Mouse (Mus musculus) left cerebral cortex, adult 8-10 months (tissue): Measurements from ENCODE around the gene Cdhr2. TPM values are rescaled to one million over a fixed set of nuclear protein-coding genes. Genes with fewer than 3 reads are reported as not detected.
A peak's percentile ranks its signal among the peaks of the same experiment; 100 is the strongest.

Source experiments
- DNase-seq, 2 experiments: peaks; one replicate each; pipeline ENCODE4 v3.0.0; 2022; ENCODE audit warnings: low spot score in 2 of 2
- total RNA-seq, 4 experiments: library from RNA; stranded (reverse); gene quantifications; 2 replicates each; pipeline ENCODE4 v1.2.4; 2022

Cdhr2 gene
- total RNA-seq, 4 experiments from 2014 or later = 0.13 to 0.35 (median 0.25) TPM

DNA sequence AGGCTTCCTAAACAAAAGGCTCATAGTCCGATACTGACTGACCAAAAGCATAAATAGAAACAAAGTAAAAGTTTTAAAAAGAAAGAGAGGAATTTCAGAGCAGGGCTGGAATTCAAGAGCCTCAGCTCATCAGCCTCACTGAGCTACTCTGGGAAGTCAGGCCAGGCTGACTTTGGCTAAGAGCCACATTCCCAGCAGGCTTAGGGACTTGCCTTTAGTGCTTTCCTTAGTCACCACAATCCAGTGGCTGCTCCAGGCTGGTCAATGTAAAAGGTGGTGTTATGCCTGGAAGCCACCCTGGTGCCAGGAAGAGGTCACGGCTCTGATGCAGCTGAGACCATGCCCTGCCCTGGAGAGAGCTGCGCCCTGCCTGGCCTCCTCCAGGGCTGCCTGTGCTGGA is 79.3 kb downstream of the Cdhr2 start:
- peak in 1 of 2 experiments; percentile 9 for DNase-seq

- DNase-seq = peak in 1 of 2 experiments; percentile 70
Measured at GRCm38 (mm10) chr13:54781086-54781485, 79.8 kb downstream of the Cdhr2 start.

- DNase-seq = no peak
Measured at GRCm38 (mm10) chr13:54783235-54783634, 82.0 kb downstream of the Cdhr2 start.

DNA sequence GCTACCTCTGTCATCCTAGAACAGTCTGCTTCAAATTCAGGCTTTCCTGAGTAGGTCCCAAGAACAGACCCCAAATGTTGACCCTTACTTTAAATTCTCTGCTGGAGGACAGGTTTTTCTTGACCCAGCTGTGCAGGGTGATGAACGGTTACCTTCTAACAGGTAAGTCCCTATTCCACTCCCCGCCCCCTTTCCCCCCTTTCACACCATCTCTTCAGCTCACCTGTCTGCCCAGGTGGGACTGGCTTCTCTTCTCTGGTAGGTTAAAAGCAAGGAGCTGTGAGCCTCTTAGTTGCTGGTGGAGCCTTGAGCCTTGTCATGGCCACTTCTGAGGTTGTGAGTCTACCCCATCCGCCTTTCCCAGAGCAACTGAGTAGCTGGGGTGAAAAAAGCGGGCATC is 82.4 kb downstream of the Cdhr2 start, which contains the start of gene Eif4e1b:
Eif4e1b (plus strand) TSS at position 301 of the 400 bp plus-strand sequence.
- no peak for DNase-seq

Other genes with a start within 250 kb of the Cdhr2 start
- 10 to 100 TPM; 31.2 to 37.2 (median 35.5) TPM for gene Thoc3, start 232.6 kb upstream of the Cdhr2 start, total RNA-seq
- 10 to 100 TPM; 15.2 to 17.8 (median 17.1) TPM for gene Simc1, start 197.7 kb upstream of the Cdhr2 start, total RNA-seq
- gene 4833439L19Rik, start 136.0 kb upstream of the Cdhr2 start, total RNA-seq = 100 to 1,000 TPM; 122 to 141 (median 126) TPM
- 10 to 100 TPM; 21.7 to 37.2 (median 27.8) TPM for gene Arl10, start 126.4 kb upstream of the Cdhr2 start, total RNA-seq
- gene Nop16, start 111.4 kb upstream of the Cdhr2 start, total RNA-seq = 10 to 100 TPM; 17.2 to 23.0 (median 20.3) TPM
- gene Higd2a, start 111.3 kb upstream of the Cdhr2 start, total RNA-seq = 100 to 1,000 TPM; 134 to 142 (median 140) TPM
- gene Cltb, start 90.1 kb upstream of the Cdhr2 start, total RNA-seq = 100 to 1,000 TPM; 271 to 315 (median 292) TPM
- 10 to 100 TPM; 47.2 to 60.3 (median 55.7) TPM for gene Faf2, start 79.7 kb upstream of the Cdhr2 start, total RNA-seq
- gene Rnf44, start 7.6 kb upstream of the Cdhr2 start, total RNA-seq = 100 to 1,000 TPM; 141 to 159 (median 144) TPM
- gene Gprin1, start 48.4 kb downstream of the Cdhr2 start, total RNA-seq = 100 to 1,000 TPM in 3 of 4 experiments, 10 to 100 TPM in 1; 99.2 to 121 (median 105) TPM
- 100 to 1,000 TPM; 780 to 919 (median 785) TPM for gene Sncb, start 65.1 kb downstream of the Cdhr2 start, total RNA-seq
- not detected for gene Eif4e1b, start 82.5 kb downstream of the Cdhr2 start, total RNA-seq
- gene Tspan17, start 87.9 kb downstream of the Cdhr2 start, total RNA-seq = 10 to 100 TPM; 74.5 to 85.8 (median 79.0) TPM
- 10 to 100 TPM; 86.2 to 95.5 (median 94.0) TPM for gene Unc5a, start 247.9 kb downstream of the Cdhr2 start, total RNA-seq